ENCODE assay signal across 9 mouse cellular contexts in the genomic region with DNA sequence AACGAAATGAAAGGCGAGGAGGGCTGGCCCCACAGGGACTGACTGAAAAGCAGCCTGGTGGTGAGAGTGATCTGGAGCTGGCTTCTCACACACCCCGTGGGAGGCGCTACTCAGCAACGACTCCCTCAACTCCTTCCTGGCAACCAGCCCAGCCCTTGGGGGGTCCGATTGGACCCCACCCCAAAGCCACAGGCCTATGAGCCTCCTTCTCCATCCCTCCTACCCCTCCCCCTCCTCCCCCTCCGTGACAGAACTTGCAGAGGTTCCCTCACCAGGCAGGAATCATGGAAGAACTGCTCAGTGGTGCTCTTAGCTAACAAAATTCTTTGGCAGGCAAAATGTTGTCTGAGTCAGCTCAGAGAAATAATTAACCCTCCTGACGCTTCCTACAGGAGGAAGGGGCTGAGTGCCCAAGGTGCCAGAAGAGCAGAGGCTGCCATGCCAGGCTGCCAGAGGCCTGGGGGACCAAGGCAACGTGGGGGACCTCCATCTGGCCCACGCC. TPM values are rescaled to one million over a fixed set of nuclear protein-coding genes. Genes with fewer than 3 reads are reported as not detected.
A peak's percentile ranks its signal among the peaks of the same experiment; 100 is the strongest.
DNase-seq lines count a peak whose midpoint lies in the region; ATAC-seq lines count a peak whose summit lies in the region.
"Had no signal": no experiment of that assay in that cellular context is flagged by ENCODE, and none has a peak within 500 bp of the region (broad histone marks: within the 10 kb centered on the region; RNA-seq: fewer than 3 reads in every experiment).

No protein-coding gene starts in this region.

- no peak overlapping the region for H3K4me3 ChIP-seq in hindbrain, embryonic 13.5 days
- no peak overlapping the region for H3K4me3 ChIP-seq in limb, embryonic 13.5 days

- H3K4me1 ChIP-seq in hindbrain, embryonic 13.5 days (replicated peaks) = peaks cover 33% of the 10 kb centered on the region
- peaks cover 56% of the 10 kb centered on the region for H3K4me1 ChIP-seq in limb, embryonic 13.5 days

- 0 out of 2 replicates have a peak overlapping the region, but pooled peaks have one; percentile 25 for H3K4me2 ChIP-seq in hindbrain, embryonic 13.5 days
- H3K4me2 ChIP-seq in limb, embryonic 13.5 days (replicated peaks) = peak overlapping the region; percentile 44

- H3K36me3 ChIP-seq in hindbrain, embryonic 13.5 days = no peaks in the 10 kb centered on the region
- H3K36me3 ChIP-seq in limb, embryonic 13.5 days = no peaks in the 10 kb centered on the region

- ATAC-seq in frontal cortex, adult (ENCODE audit: low TSS enrichment) = peak; percentile 44; the same call in 1 of the 2 replicates
- peak; percentile 58; the same call in 1 of the 2 replicates for ATAC-seq in hindbrain, embryonic 13.5 days (ENCODE audit: low FRiP score)
- ATAC-seq in limb, embryonic 13.5 days (ENCODE audit: low FRiP score, low read depth) = peak; percentile 60

- H3K27me3 ChIP-seq in hindbrain, embryonic 13.5 days = no peaks in the 10 kb centered on the region
- H3K27me3 ChIP-seq in limb, embryonic 13.5 days = no peaks in the 10 kb centered on the region

- H3K9ac ChIP-seq in hindbrain, embryonic 13.5 days = no peak overlapping the region
- no peak overlapping the region for H3K9ac ChIP-seq in limb, embryonic 13.5 days

- no peak for DNase-seq in frontal cortex, postnatal 25 days (ENCODE audit: low spot score in 2 of 2)
- peak; percentile 38 to 39 for DNase-seq in right cerebral cortex, adult 2 months (ENCODE audit: low spot score in 2 of 2)
- DNase-seq in right cerebral cortex, postnatal 36 days (ENCODE audit: low spot score in 2 of 2) = no peak
- DNase-seq in thymus, postnatal 14 days = no peak
- DNase-seq in adrenal gland, postnatal 25 days = no peak

- peak overlapping the region; percentile 35; the same call in 1 of the 2 replicates for H3K27ac ChIP-seq in hindbrain, embryonic 13.5 days
- H3K27ac ChIP-seq in limb, embryonic 13.5 days = peak overlapping the region; percentile 22; the same call in 1 of the 2 replicates
- H3K27ac ChIP-seq: macrophage had no signal

- H3K9me3 ChIP-seq in hindbrain, embryonic 13.5 days = no peaks in the 10 kb centered on the region
- no peaks in the 10 kb centered on the region for H3K9me3 ChIP-seq in limb, embryonic 13.5 days

- 10% methylated on average over 10 of the region's 10 CpGs for WGBS in hindbrain, embryonic 13.5 days
- WGBS in limb, embryonic 13.5 days = 20% methylated on average over 10 of the region's 10 CpGs

RNA-seq across cellular contexts. Expression of a gene that starts 29.2 kb away (rescaled TPM):
- polyA plus RNA-seq in hindbrain, embryonic 13.5 days (2015; fragmentation: Nextera tagmentation; extraction: Ambion mirVana) = 140 and 146 TPM in 2 replicates
- polyA plus RNA-seq in limb, embryonic 13.5 days (2015; fragmentation: Nextera tagmentation; extraction: Ambion mirVana) = 165 and 173 TPM in 2 replicates
- total RNA-seq in adrenal gland, postnatal 25 days (2021) = 50.7 and 60.9 TPM in 2 replicates

Comparison
In these comparisons a context has a peak if more than half of its experiments do, and no peak if none do; other contexts are left out.
1. DNase-seq: peak in right cerebral cortex, adult 2 months (2 of 2); none in frontal cortex, postnatal 25 days (0 of 2), right cerebral cortex, postnatal 36 days (0 of 2), thymus, postnatal 14 days (single experiment) and adrenal gland, postnatal 25 days (single experiment).
2. Peak in every context shown above with its lines, with median percentiles within 50 percentile points of each other: ATAC-seq.